Mouse (Mus musculus) intestine, embryonic 16.5 days (tissue): ENCODE data around the gene Dram2. TPM values are rescaled to one million over a fixed set of nuclear protein-coding genes. Genes with fewer than 3 reads are reported as not detected.
"Not testable (repeated sequence)": the region's sequence is repeated elsewhere in the genome, so short reads cannot be mapped to it uniquely, and the experiment has no call there.

Experiments used
- ATAC-seq: fragments of 200-750 bp; cut with Nextera tagmentation; 2 replicates; pipeline ENCODE4 v1.8.0; 2017; ENCODE audit warnings: moderate TSS enrichment, moderate library complexity
- H3K27ac ChIP-seq: fragments of 300-500 bp; sonication (generic); 2 replicates; pipeline ENCODE4 v1.5.1; 2014; ENCODE audit warnings: mild to moderate bottlenecking, low read length
- H3K27me3 ChIP-seq: fragments of 300-500 bp; sonication (generic); replicated peaks from 2 replicates; pipeline ENCODE4 v1.6.1; 2014; ENCODE audit warnings: low read length, control low read depth, mixed read lengths; ENCODE audit not compliant: control insufficient read depth, insufficient read depth
- H3K36me3 ChIP-seq: fragments of 300-500 bp; sonication (generic); 2 replicates; pipeline ENCODE4 v1.6.1; 2014; ENCODE audit warnings: low read length, control low read depth; ENCODE audit not compliant: control insufficient read depth, insufficient read depth
- H3K4me1 ChIP-seq: fragments of 300-500 bp; sonication (generic); 2 replicates; pipeline ENCODE4 v1.6.1; 2014; ENCODE audit warnings: low read length, control low read depth, mixed read lengths; ENCODE audit not compliant: control insufficient read depth, insufficient read depth
- H3K4me2 ChIP-seq: fragments of 300-500 bp; sonication (generic); 2 replicates; pipeline ENCODE4 v1.6.1; 2014; ENCODE audit warnings: low read depth, low read length, control low read depth
- H3K4me3 ChIP-seq: fragments of 300-500 bp; sonication (generic); 2 replicates; pipeline ENCODE4 v1.5.1; 2014; ENCODE audit warnings: mild to moderate bottlenecking, low read length
- H3K9ac ChIP-seq: fragments of 300-500 bp; sonication (generic); 2 replicates; pipeline ENCODE4 v1.6.1; 2014; ENCODE audit warnings: low read depth, low read length
- H3K9me3 ChIP-seq: fragments of 300-500 bp; sonication (generic); 2 replicates; pipeline ENCODE4 v1.6.1; 2016; ENCODE audit warnings: low read length, control low read depth; ENCODE audit not compliant: control insufficient read depth
- WGBS: fragments of 180-500 bp; shearing (Covaris S2); extraction: QIAGEN DNeasy Blood & Tissue Kit; methylation state at CpG from one replicate; pipeline ENCODE4 v1.1.7; 2014; 5-methylcytosine and 5-hydroxymethylcytosine counted together
- polyA plus RNA-seq: library from polyadenylated mRNA; unstranded; fragments of >200 nt; fragmentation: Nextera tagmentation; extraction: Ambion mirVana; gene quantifications from 2 replicates; pipeline ENCODE4 v1.2.1, GENCODE M21; 2015

Dram2 gene
- polyA plus RNA-seq, 1 experiment from 2014 or later, result 121 TPM

- not testable (repeated sequence) for H3K36me3 ChIP-seq, ATAC-seq, H3K4me2 ChIP-seq, H3K4me1 ChIP-seq, H3K4me3 ChIP-seq, H3K9ac ChIP-seq, H3K27ac ChIP-seq, H3K9me3 ChIP-seq, H3K27me3 ChIP-seq
- WGBS, result 78% methylated on average over 4 of the region's 4 CpGs
Measured at GRCm38 (mm10) chr3:106593631-106594030, 46.0 kb downstream of the Dram2 start.

GRCm38 (mm10) chr3:106618103-106618502 lies 70.5 kb downstream of the Dram2 start:
- Histone ChIP-seq H3K4me3 (no peak overlapping the region), H3K36me3 (no peaks in the 10 kb centered on the region), H3K4me1 (no peaks in the 10 kb centered on the region), H3K27me3 (no peaks in the 10 kb centered on the region), H3K9me3 (no peaks in the 10 kb centered on the region), H3K27ac (no peak overlapping the region), H3K9ac (no peak overlapping the region), H3K4me2 (no peak overlapping the region)
- no peak for ATAC-seq
- WGBS, result 68% methylated on average over 1 of the region's 1 CpGs

Other genes with a start within 250 kb of the Dram2 start
- 0.40 and 1.1 TPM in 2 replicates for gene Chil6, start 141.6 kb upstream of the Dram2 start, polyA plus RNA-seq
- gene Dennd2d, start 65.4 kb upstream of the Dram2 start, polyA plus RNA-seq, result 30.4 and 30.5 TPM in 2 replicates
- gene Cept1, start within 50 bp of the Dram2 start, polyA plus RNA-seq, result 65.7 and 67.1 TPM in 2 replicates
- 10.9 and 12.9 TPM in 2 replicates for gene Lrif1, start 137.2 kb downstream of the Dram2 start, polyA plus RNA-seq
- gene Cd53, start 242.4 kb downstream of the Dram2 start, polyA plus RNA-seq, result 9.4 and 9.7 TPM in 2 replicates